Mouse (Mus musculus) MEL (cell line): ENCODE measurements around the gene Sipa1l2. TPM values are rescaled to one million over a fixed set of nuclear protein-coding genes. Genes with fewer than 3 reads are reported as not detected.

Source experiments
- DNase-seq: peaks from one replicate; pipeline ENCODE4 v3.0.0; 2011; ENCODE audit warnings: low read depth, low spot score
- H3K27ac ChIP-seq: 2 replicates; pipeline ENCODE4 v1.5.1; 2012; ENCODE audit warnings: low read depth, mild to moderate bottlenecking, control low read depth, low read length, moderate library complexity; ENCODE audit not compliant: control insufficient read depth
- H3K27me3 ChIP-seq, 2 experiments: fragments of 150-350 bp in 1 of 2; sonication (generic) in 1 of 2; 2 replicates each; pipeline ENCODE4 v1.6.1; 2012; ENCODE audit warnings: low read length in 2 of 2, mild to moderate bottlenecking in 2 of 2, improper control_type of control experiment in 1 of 2, moderate library complexity in 1 of 2; ENCODE audit not compliant: insufficient read depth in 2 of 2, control insufficient read depth in 1 of 2
- H3K36me3 ChIP-seq, 2 experiments: 2 replicates each; pipeline ENCODE4 v1.6.1; 2012 to 2014; ENCODE audit warnings: low read length in 2 of 2, improper control_type of control experiment in 1 of 2, inconsistent platforms in 1 of 2, mild to moderate bottlenecking in 1 of 2; ENCODE audit not compliant: insufficient read depth in 2 of 2, control insufficient read depth in 1 of 2
- H3K4me1 ChIP-seq, 2 experiments: fragments of 150-350 bp in 1 of 2; sonication (generic) in 1 of 2; 2 replicates each; pipeline ENCODE4 v1.6.1; 2012; ENCODE audit warnings: low read length in 2 of 2, improper control_type of control experiment in 1 of 2, mild to moderate bottlenecking in 1 of 2; ENCODE audit not compliant: insufficient read depth in 2 of 2, control insufficient read depth in 1 of 2
- H3K4me3 ChIP-seq, 2 experiments: fragments of 150-350 bp in 1 of 2; sonication (generic) in 1 of 2; 2 replicates each; pipeline ENCODE4 v1.5.1; 2012; ENCODE audit warnings: low read depth in 2 of 2, low read length in 2 of 2, mild to moderate bottlenecking in 2 of 2, moderate library complexity in 2 of 2, control low read depth in 1 of 2, improper control_type of control experiment in 1 of 2; ENCODE audit not compliant: control insufficient read depth in 1 of 2, insufficient read depth in 1 of 2
- H3K79me2 ChIP-seq: 2 replicates; pipeline ENCODE4 v1.6.1; 2012; ENCODE audit warnings: mild to moderate bottlenecking, low read length, moderate library complexity; ENCODE audit not compliant: control insufficient read depth, poor library complexity, insufficient read depth
- H3K9ac ChIP-seq: 2 replicates; pipeline ENCODE4 v1.6.1; 2012; ENCODE audit warnings: low read depth, mild to moderate bottlenecking, control low read depth, low read length, moderate library complexity; ENCODE audit not compliant: control insufficient read depth, poor library complexity, severe bottlenecking
- H3K9me3 ChIP-seq: fragments of 150-350 bp; sonication (generic); replicated peaks from 2 replicates; pipeline ENCODE4 v1.6.1; 2012; ENCODE audit warnings: mild to moderate bottlenecking, low read length, improper control_type of control experiment, moderate library complexity; ENCODE audit not compliant: insufficient read depth
- BHLHE40 ChIP-seq: IDR thresholded peaks from 2 replicates; pipeline ENCODE4 v1.6.1; 2012; ENCODE audit warnings: low read depth, mild to moderate bottlenecking, inconsistent platforms, low read length, improper control_type of control experiment, borderline replicate concordance
- CTCF ChIP-seq, 3 experiments: IDR thresholded peaks in 2 of 3; conservative IDR thresholded peaks in 1 of 3; 2 replicates each; pipeline ENCODE4 v1.5.1; 2011 to 2012; ENCODE audit warnings: low read length in 3 of 3, low read depth in 2 of 3, mild to moderate bottlenecking in 2 of 3, improper control_type of control experiment in 1 of 3, inconsistent platforms in 1 of 3, mixed read lengths in 1 of 3, moderate library complexity in 1 of 3; ENCODE audit not compliant: control insufficient read depth in 1 of 3, insufficient read depth in 1 of 3, poor library complexity in 1 of 3, severe bottlenecking in 1 of 3
- ELF1 ChIP-seq: IDR thresholded peaks from 2 replicates; pipeline ENCODE4 v1.6.1; 2014; ENCODE audit warnings: low read depth, mild to moderate bottlenecking, inconsistent platforms, low read length, improper control_type of control experiment, moderate library complexity
- GABPA ChIP-seq: IDR thresholded peaks from 2 replicates; pipeline ENCODE4 v1.6.1; 2012; ENCODE audit warnings: low read depth, mild to moderate bottlenecking, inconsistent platforms, low read length, improper control_type of control experiment, moderate library complexity
- GATA1 ChIP-seq: IDR thresholded peaks from 2 replicates; pipeline ENCODE4 v1.6.1; 2011; ENCODE audit warnings: low read depth, low read length, improper control_type of control experiment
- MEF2A ChIP-seq: IDR thresholded peaks from 2 replicates; pipeline ENCODE4 v1.6.1; 2014; ENCODE audit warnings: low read depth, mild to moderate bottlenecking, inconsistent platforms, low read length, improper control_type of control experiment; ENCODE audit not compliant: poor library complexity, insufficient replicate concordance, severe bottlenecking; ENCODE audit errors: extremely low read depth
- MYB ChIP-seq: IDR thresholded peaks from 2 replicates; pipeline ENCODE4 v1.6.1; 2011; ENCODE audit warnings: mild to moderate bottlenecking, low read depth, low read length, improper control_type of control experiment
- MYC ChIP-seq: IDR thresholded peaks from 2 replicates; pipeline ENCODE4 v1.6.1; 2011; ENCODE audit warnings: low read depth, mild to moderate bottlenecking, low read length, improper control_type of control experiment, moderate library complexity
- POLR2AphosphoS5 ChIP-seq: IDR thresholded peaks from 2 replicates; pipeline ENCODE4 v1.6.1; 2012; ENCODE audit warnings: low read depth, borderline replicate concordance, mild to moderate bottlenecking, inconsistent platforms, low read length, moderate library complexity, mixed read lengths
- RAD21 ChIP-seq: IDR thresholded peaks from 2 replicates; pipeline ENCODE4 v1.6.1; 2011; ENCODE audit warnings: mild to moderate bottlenecking, low read depth, low read length, improper control_type of control experiment
- RCOR1 ChIP-seq: IDR thresholded peaks from 2 replicates; pipeline ENCODE4 v1.6.1; 2012; ENCODE audit warnings: low read depth, mild to moderate bottlenecking, inconsistent platforms, low read length, improper control_type of control experiment
- USF2 ChIP-seq, 2 experiments: IDR thresholded peaks; 2 replicates each; pipeline ENCODE4 v1.6.1; 2011 to 2012; ENCODE audit warnings: improper control_type of control experiment in 2 of 2, low read length in 2 of 2, borderline replicate concordance in 1 of 2, inconsistent platforms in 1 of 2, low read depth in 1 of 2, mild to moderate bottlenecking in 1 of 2; ENCODE audit not compliant: insufficient read depth in 1 of 2
- ZC3H11A ChIP-seq: IDR thresholded peaks from 2 replicates; pipeline ENCODE4 v1.6.1; 2012; ENCODE audit warnings: low read depth, mild to moderate bottlenecking, inconsistent platforms, low read length, improper control_type of control experiment
- ZKSCAN1 ChIP-seq: IDR thresholded peaks from 2 replicates; pipeline ENCODE4 v1.6.1; 2012; ENCODE audit warnings: low read depth, mild to moderate bottlenecking, inconsistent platforms, low read length, improper control_type of control experiment, moderate library complexity
- ZMIZ1 ChIP-seq: IDR thresholded peaks from 2 replicates; pipeline ENCODE4 v1.6.1; 2012; ENCODE audit warnings: low read depth, mild to moderate bottlenecking, inconsistent platforms, low read length, improper control_type of control experiment, moderate library complexity
- polyA plus RNA-seq, 2 experiments: library from polyadenylated mRNA; stranded (reverse) in 1 of 2; unstranded in 1 of 2; fragments of >175 nt in 1 of 2; fragments of >200 nt in 1 of 2; gene quantifications; 2 replicates each; pipeline versions ENCODE4 v1.2.1 to v1.2.4; 2012; ENCODE audit warnings: low replicate concordance in 2 of 2, low read depth in 1 of 2; ENCODE audit not compliant: insufficient read length in 2 of 2, insufficient read depth in 1 of 2, missing spikeins in 1 of 2
- total RNA-seq: library from RNA; depleted of rRNA; stranded (reverse); fragments of 300-350 nt; gene quantifications from 2 replicates; pipeline ENCODE4 v1.2.3, GENCODE M21; 2012

The Sipa1l2 gene
- total and polyA plus RNA-seq, 3 experiments = not detected

- Histone ChIP-seq H3K79me2 (no peaks in the 10 kb centered on the region), H3K4me1 (no peaks in the 10 kb centered on the region), H3K27me3 (no peaks in the 10 kb centered on the region), H3K9ac (no peak overlapping the region), H3K9me3 (no peaks in the 10 kb centered on the region), H3K27ac (no peak overlapping the region), H3K36me3 (no peaks in the 10 kb centered on the region), H3K4me3 (no peak overlapping the region)
- no peak for TF ChIP-seq RAD21
- no peak for TF ChIP-seq BHLHE40
- TF ChIP-seq GATA1 = no peak
- TF ChIP-seq POLR2AphosphoS5 = no peak
- TF ChIP-seq CTCF (IDR thresholded peaks at IDR 0.05 in 2 of 3, conservative IDR thresholded peaks at IDR 0.05 in 1 of 3; ENCODE audit: control insufficient read depth in 1 of 3, insufficient read depth in 1 of 3, low read depth in 2 of 3, low read length in 3 of 3, poor library complexity in 1 of 3, severe bottlenecking in 1 of 3) = no peak
- no peak for TF ChIP-seq MYC
- no peak for DNase-seq
These were observed 156.4 kb downstream of the Sipa1l2 start for GRCm38 (mm10) chr8:125413001-125413909.

DNA sequence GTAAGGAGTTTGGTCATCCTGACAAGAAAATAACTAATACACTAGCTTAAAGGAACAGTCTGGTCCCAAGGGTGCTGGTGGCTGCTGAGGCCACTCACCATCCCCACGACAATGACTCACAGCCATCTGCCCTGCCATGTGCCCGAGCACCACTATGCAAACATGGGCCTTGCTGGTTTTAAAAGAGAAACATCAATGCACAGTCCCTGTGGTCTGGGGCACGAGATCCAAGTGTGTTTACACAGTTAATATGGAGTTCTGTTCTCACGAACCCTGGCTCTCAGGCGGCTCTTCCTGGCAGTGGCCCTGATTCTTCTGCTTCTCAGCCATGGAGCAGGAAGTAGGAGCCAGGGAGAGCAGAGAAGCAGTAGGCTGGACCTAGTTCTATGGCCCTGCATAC, 159.0 kb downstream of the Sipa1l2 start:
- H3K4me3 ChIP-seq = no peak overlapping the region
- DNase-seq = no peak
- no peak for TF ChIP-seq RAD21
- TF ChIP-seq GABPA = no peak
- no peak for TF ChIP-seq USF2 (IDR thresholded peaks at IDR 0.05; ENCODE audit: borderline replicate concordance in 1 of 2, insufficient read depth in 1 of 2, low read depth in 1 of 2, low read length in 2 of 2)
- TF ChIP-seq BHLHE40 = no peak
- no peak for TF ChIP-seq MEF2A
- no peak for TF ChIP-seq MYB
- no peak for TF ChIP-seq ELF1
- TF ChIP-seq RCOR1 = no peak
- no peak for TF ChIP-seq ZMIZ1
- TF ChIP-seq ZC3H11A = no peak
- no peak for TF ChIP-seq ZKSCAN1
- TF ChIP-seq, all 39 proteins: peak for 0
- no peaks in the 10 kb centered on the region for H3K27me3 ChIP-seq
- H3K9ac ChIP-seq = no peak overlapping the region
- no peaks in the 10 kb centered on the region for H3K4me1 ChIP-seq
- H3K9me3 ChIP-seq = no peaks in the 10 kb centered on the region
- no peaks in the 10 kb centered on the region for H3K79me2 ChIP-seq
- H3K27ac ChIP-seq = no peak overlapping the region
- no peaks in the 10 kb centered on the region for H3K36me3 ChIP-seq
